Mouse (Mus musculus): ENCODE data around the gene Lmo4.

DNA sequence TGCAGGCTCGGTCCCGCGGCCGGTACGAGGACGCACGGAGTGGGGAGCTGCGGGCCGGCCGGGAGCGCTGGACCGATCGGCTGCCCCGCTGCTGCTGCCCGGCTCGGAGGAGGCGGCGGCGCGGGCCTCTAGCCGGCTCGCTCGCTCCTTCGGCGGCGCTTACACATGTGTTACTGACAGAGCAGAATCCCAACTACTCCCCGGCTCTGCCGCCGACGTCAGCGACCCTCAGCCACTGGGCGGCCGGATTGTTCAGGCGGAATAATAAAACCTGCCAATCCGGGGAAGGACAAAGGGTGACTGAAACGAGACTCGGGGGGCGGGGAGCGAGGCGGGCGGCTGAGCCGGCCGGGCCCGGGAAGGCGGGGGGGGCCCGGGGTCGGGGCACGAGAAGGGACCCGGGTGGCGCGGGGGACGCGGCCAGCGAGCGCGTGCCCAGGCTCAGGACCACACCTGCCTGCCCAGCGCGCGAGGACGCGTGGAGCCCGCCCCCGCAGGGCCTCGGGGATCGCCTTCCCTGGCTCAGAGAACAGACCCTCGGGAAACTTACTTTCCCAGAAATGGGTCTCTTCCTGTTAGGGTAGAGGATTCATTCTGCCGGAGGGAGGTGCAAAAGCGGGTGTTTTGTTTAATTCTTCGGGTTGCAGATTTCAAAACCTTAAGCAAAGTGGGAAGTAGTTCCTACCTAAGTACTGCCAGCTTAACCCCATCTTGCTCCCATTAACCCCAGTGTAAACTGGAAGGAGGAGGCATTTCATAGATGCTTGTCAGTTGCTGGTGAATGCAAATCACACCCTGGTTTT lies 532 bp upstream of the Lmo4 start:
- TF ChIP-seq GATA1 (IDR thresholded peaks at IDR 0.05; ENCODE audit: borderline replicate concordance, low read length) (no peak), FLI1 (IDR thresholded peaks at IDR 0.05; ENCODE audit: low read length) (no peak)

Data from megakaryocyte, embryonic 14.5 days (primary cell).